Mouse (Mus musculus) forelimb bud, embryonic 11.5 days (tissue): ENCODE data around the gene Hoxb7.

ENCODE experiments used
- DNase-seq: peaks from one replicate; pipeline ENCODE4 v3.0.0-alpha.2; 2012; ENCODE audit warnings: low read depth, low spot score

Hoxb7 gene

DNA sequence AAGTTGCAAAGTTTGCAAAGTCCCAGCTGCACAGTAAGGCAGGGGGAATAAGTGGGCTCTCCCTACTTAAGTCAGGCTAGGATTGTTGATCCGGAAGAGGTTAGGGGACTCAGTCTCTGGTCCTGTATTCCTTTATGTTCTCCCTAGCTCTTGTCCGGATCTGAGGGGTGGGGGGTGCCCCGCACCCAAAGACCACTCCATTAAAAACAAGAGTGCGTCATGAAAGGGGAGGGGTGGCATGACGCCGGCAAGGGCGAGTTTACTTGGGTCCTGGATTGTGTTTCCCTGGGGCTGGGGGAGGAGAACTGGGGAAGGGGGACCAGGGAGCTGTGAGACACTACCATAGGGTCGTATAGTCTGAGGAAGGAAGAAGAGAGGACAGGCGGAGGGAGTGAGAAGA lies 13.4 kb downstream of the Hoxb7 start:
- DNase-seq = no peak

GRCm38 (mm10) chr11:96300354-96301063 lies 14.1 kb downstream of the Hoxb7 start:
- DNase-seq = no peak

DNA sequence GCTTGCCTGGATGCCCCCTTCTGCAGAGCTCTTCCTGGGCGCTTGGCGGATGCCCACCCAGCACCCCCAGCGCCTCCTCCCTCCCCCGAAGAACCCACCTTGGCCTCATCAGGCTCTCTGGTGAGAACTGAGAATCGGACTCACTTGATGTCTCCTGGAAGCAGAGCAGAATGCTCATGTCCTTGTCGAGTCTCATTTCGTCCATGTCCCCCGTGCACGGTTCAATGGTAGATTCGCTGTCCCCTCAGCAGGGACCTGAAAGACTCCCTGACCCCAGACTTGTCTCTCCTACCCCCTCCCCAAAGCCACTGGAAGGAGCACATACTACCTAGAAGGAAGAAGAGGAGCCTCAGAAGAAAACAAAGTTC lies 14.6 kb downstream of the Hoxb7 start:
- no peak for DNase-seq

DNA sequence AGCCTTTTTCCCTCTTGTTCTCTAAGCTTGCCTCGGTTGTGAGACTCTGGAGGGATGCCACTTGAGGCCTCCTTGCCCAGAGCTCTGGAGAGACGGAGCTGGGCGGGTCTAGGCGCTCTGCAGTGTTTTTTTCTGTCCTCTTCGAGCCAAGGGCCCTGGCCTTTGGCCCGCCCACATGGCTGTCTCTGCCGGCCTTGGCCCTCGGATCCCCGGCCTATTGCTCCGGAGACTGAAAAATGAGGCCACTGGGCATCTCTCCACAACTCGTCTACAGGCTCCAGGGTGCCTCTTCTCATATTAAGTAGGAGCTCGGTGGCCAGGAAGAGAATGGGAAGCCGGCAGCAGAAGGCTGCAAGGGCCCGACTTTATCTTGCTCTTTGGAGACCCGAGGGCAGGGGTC lies 15.4 kb downstream of the Hoxb7 start:
- DNase-seq = no peak

DNA sequence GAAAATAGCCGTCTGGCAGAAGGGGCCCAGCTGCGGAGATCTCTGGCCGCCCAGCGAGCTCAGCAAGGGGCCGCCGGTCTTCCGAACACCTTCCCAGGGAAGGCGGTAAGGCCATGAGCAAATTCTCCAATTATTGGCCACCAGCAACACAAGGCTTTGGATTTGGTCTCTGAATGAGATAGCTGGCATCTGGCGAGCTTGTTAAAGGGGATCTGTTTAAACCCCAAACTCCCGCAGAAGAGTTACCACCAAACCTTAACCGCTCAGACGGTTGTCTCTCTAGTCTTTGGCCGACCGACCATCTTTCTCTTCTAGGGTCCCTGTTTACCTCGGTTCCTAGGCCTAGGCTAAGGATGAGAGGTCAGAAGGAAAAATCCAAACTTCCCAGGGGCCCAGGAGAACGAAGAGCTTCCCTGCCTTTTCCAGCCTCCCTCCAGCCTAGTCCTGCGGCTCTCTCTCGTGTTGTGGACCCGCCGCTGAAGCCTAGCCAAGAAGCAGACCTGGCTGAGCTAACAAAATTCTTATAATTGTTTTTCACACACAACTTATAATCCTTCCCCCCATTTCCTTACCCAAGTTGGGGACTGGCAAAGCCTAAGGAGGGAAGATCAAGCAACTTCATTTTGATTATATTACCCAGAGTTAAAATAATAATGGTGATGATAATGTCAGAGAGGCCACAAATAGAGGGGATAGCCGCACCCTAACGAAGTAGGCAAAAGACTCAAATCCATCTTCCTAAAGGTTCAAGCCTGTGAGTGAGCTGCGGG lies 16.1 kb downstream of the Hoxb7 start:
- DNase-seq = no peak

DNA sequence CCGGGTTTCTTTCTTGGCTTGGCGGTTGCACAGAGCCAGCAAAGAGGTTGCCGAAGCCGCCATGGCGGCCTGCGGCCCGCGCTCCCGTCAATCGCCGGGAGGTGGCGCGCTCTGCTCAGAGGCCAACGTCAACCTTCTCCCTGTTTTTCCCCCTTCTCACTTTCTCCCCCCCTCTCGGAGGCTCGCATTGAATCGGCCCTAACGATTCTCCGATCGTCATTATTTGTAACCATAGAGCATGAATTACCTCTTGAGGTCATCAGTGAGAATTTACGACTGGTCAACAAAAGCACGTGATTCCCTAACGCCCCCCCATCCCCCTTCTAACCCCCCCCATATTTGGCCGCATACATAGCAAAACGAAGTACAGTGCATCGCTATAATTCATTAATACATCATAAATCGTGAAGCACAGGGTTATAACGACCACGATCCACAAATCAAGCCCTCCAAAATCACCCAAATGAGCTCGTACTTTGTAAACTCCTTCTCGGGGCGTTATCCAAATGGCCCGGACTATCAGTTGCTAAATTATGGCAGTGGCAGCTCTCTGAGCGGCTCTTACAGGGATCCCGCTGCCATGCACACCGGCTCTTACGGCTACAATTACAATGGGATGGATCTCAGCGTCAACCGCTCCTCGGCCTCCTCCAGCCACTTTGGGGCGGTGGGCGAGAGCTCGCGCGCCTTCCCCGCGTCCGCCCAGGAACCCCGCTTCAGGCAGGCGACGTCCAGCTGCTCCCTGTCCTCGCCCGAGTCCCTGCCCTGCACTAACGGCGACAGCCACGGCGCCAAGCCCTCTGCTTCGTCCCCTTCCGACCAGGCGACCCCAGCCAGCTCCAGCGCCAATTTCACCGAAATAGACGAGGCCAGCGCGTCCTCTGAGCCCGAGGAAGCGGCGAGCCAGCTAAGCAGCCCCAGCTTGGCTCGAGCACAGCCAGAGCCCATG lies 17.0 kb downstream of the Hoxb7 start, which contains the start of gene Hoxb5:
TSS of gene Hoxb5 (plus strand) at position 186 of the 949 bp plus-strand sequence.
- DNase-seq = peak; percentile 89

GRCm38 (mm10) chr11:96304381-96305195 lies 18.2 kb downstream of the Hoxb7 start:
- no peak for DNase-seq

DNA sequence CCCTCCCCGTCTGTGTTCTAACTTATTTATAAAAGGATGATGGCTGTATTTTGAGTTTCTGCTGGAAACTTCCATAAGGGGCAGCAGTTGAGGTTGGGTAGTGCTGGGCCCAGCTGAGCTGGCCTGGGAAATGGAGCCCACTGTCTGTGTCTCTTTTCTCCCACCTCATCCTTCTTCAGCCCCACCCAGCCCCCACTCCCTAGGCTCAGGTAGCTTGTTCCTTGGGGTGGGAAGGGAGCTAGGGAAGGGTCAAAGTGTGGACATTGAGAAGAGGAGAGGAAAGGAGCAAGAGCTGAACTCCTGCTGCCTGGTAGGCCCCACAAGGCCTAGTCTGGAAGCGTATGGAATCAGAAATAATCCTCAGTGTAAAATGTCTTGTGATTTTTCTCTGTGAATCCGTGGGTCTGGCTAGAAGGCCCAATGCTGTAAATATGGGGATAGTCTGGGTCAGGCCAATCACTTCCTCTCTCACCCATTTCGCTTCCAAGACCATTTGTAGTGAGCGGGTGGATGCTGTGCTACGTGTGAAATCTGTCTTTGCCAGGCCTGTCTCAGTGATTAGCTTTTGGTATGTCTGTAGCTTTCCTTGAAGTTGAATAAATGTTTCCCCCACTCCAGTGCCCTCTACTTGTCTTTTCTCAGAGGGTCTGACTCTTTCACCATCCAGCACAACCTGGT lies 19.2 kb downstream of the Hoxb7 start:
- no peak for DNase-seq

DNA sequence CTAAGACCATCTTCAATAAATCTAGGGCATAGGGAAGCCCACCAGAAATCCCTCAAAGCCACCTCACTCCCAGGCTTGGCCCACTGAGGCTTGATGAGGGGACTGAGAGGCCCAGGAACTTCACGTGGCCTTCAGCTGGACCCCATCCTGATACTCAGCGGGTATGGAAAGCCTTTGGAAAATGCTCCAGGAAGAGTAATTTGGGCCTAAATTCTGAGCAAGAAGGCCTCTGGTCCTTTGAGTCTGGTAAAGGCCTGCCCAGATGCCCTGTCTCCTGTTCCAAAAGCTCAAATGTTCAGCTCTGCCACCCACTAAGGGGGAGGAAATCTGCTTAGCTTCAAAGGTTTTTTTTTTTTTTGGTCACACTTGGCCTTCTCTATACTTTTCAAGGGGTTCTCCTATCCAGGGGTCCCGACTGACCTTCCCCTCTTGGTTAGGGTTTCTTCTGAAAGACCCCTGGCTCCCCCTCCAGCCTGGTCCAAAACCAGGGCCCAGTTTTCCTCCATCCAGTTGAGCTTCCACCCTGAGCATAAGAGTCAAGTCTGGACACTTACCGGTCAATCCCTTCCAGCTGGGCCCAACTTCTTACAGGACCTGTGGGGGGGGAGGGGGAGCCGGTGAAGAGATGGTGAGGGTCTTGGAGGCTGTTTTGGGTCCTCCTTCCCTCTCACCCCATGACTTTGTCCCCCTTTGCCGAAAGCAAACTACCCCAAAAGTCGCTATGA lies 19.9 kb downstream of the Hoxb7 start:
- DNase-seq = no peak

- DNase-seq = no peak
Observed at GRCm38 (mm10) chr11:96306908-96307269, 20.5 kb downstream of the Hoxb7 start.

GRCm38 (mm10) chr11:96308763-96309162 lies 22.3 kb downstream of the Hoxb7 start:
- DNase-seq = no peak

DNA sequence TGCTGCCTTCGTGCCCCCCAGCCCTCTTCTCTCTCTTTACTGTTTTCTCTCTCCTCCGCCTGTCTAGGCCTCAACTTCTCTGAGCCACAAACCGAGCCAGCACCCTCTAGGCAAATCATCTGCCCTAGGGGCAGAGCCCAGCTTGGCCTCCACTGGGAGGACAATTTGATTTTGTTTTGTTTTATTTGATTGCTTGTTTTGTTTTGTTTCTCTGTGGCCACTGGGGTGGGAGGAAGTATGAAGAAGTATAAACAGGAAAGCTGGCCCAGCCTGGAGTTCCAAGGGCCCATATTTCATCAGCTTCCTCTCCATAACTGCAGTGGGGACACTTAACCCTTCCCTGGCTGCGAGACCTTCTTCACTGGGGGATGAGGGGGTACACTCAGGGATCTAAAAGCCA lies 22.9 kb downstream of the Hoxb7 start:
- DNase-seq = no peak

- no peak for DNase-seq
Observed at GRCm38 (mm10) chr11:96310183-96310938, 23.9 kb downstream of the Hoxb7 start.

DNA sequence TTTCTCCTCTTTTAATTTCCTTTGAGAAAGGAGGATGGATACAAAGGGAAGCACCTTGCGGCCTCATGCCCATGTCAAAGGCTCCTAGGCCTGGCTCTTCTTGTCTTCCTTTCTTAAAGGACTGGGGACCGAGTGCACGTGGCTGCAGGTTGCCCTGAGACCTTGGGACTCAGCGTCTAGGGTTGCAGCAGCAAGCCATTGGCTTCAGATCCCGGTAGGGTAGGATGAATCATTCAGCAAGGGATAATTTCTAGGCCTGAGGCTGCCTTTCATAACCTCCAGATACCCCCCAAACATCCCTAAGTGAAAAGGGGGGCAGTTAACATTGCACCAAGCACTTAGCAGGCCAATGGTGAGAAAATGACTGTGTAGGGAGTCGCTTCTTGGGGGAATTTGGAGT lies 24.7 kb downstream of the Hoxb7 start:
- no peak for DNase-seq

GRCm38 (mm10) chr11:96311520-96312417 lies 25.3 kb downstream of the Hoxb7 start:
- peak; percentile 76 for DNase-seq

DNA sequence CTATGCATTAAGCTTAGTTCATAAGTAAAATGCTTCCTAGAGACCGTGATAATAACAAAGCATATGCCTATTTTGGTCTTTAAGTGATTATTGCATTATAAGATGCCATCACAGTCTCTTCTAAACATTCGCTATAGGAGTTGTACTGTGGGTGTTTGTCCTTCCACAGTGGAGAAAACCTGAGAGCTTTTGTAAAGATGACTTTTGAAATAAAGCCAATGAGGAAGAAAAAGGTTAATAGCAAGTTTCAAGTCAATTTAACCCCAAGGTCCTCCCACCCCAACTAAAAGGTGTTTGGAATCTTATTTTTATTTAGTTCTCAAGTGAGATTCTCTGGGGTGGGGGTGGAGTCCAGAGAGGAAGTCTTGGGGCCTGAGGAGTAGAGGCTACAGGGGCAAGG lies 26.7 kb downstream of the Hoxb7 start:
- DNase-seq = no peak

- DNase-seq = no peak
Observed at GRCm38 (mm10) chr11:96313806-96314428, 27.5 kb downstream of the Hoxb7 start.
